Mouse (Mus musculus) cerebellum, adult 2 months (tissue): ENCODE results near the gene Rnf31.

Source experiments
- CTCF ChIP-seq: fragments of 200-500 bp; IDR thresholded peaks from 2 replicates; pipeline ENCODE4 v1.5.1; 2011; ENCODE audit warnings: low read depth, mild to moderate bottlenecking, control low read depth, low read length, moderate library complexity, borderline replicate concordance; ENCODE audit not compliant: insufficient read depth
- POLR2A ChIP-seq: fragments of 200-500 bp; IDR thresholded peaks from 2 replicates; pipeline ENCODE4 v1.6.1; 2011; ENCODE audit warnings: low read length, control low read depth, borderline replicate concordance; ENCODE audit not compliant: insufficient read depth

DNA sequence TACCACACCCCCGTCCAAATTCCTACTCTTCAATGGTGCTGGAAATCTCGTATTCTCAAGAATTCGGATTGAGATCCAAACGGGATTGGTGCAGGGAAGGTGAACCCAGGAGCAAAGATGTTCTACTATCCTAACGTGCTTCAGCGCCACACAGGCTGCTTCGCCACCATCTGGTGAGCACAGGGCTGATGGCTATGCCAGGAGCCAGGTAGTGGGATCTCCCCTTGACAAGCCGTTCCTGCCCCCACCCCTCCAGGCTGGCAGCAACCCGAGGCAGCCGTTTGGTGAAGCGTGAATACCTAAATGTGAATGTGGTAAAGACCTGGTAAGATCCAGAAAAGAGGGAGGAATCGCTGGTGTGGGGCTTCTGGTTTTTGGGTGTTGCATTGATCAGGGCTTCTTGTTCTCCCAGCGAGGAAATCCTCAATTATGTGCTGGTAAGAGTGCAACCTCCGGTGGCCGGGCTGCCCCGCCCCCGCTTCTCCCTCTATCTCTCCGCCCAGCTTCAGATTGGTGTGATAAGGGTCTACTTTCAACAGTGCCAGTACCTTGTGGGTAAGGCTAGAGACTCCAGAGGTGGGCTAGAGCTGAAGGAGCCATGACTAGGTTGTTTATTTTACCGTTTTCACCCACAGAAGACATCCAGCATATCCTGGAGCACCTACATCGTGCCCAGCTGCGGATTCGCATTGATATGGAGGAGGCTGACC lies 27.1 kb downstream of the Rnf31 start:
- TF ChIP-seq CTCF = no peak
- no peak for TF ChIP-seq POLR2A
